Mouse (Mus musculus) bone marrow macrophage, adult 2 months (primary cell): ENCODE data around the gene Shc3.

Experiments used
- CTCF ChIP-seq: IDR thresholded peaks from 2 replicates; pipeline ENCODE4 v1.5.1; 2012; ENCODE audit warnings: low read depth, mild to moderate bottlenecking, low read length, moderate library complexity
- POLR2A ChIP-seq: IDR thresholded peaks from 2 replicates; pipeline ENCODE4 v1.6.1; 2012; ENCODE audit warnings: mild to moderate bottlenecking, low read depth, low read length, borderline replicate concordance

DNA sequence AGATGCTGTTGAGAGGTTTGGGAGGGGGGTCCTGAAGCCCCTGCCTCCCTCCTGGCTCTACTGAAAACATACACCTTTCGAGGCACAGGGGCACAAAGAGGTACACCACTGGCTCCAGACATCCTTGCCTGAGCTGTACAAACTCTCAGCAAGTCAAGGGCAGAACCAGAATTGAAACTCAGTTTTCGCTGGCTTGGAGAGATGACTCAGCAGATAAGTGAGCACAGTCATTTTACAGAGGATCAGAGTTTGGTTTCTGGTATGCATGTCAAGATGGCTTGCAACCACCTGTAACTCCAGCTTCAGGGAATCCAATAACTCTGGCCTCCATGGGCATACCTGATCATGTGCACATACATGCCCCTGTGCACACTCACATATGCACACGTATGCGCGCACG, 79.0 kb downstream of the Shc3 start:
- no peak for TF ChIP-seq POLR2A
- TF ChIP-seq CTCF, result no peak
